Mouse (Mus musculus) NIH3T3 (cell line): Measurements from ENCODE around the gene Cyp4a10.
"Not testable (repeated sequence)": the region's sequence is repeated elsewhere in the genome, so short reads cannot be mapped to it uniquely, and the experiment has no call there.

Experiments used
- DNase-seq: peaks from one replicate; pipeline ENCODE4 v3.0.0-alpha.2; 2012; ENCODE audit warnings: low read depth

Cyp4a10 gene

DNA sequence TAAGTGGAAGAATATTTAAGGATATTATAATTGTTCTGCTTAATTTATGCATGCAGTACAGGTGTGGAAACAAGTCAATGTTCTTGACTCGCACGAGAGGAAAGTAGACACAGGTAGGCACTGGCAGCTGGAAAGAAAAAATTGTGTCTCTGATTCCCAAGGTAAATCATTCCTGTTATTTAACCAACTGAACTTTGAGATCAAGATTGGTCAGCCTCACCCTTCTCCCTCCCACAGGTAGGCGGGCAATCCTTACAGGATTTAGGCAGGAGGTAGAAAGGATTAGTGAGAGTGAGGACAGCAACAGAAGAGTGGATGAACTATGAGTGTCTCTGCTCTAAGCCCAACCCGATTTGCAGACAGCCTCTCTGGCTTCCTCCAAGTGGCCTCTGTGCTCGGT, at the start of gene Cyp4a10:
TSS of gene Cyp4a10 (plus strand) at position 265 of the 400 bp plus-strand sequence.
- DNase-seq, result not testable (repeated sequence)

DNA sequence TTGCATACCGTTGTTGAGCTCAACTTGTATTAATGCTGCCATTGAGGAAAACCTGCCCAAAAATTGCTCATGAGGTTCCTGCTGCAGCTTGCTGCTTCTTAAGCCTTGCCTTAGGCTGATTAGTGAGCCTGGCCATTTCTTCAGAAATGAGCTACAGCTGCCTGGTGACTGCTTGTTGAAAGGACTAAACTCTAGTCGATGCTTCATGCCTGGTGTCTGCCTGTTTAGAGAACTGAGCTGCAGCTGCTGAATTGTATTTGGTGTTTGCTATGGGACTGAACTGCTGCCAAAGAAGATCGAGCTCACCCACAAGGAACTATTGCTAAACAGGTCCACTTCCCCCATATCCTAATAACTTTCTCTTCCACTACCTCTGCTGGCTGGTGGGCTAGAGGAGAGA, 44.5 kb upstream of the Cyp4a10 start:
- DNase-seq, result not testable (repeated sequence)

- not testable (repeated sequence) for DNase-seq
Observed at GRCm38 (mm10) chr4:115476051-115476450, 42.0 kb upstream of the Cyp4a10 start.

DNA sequence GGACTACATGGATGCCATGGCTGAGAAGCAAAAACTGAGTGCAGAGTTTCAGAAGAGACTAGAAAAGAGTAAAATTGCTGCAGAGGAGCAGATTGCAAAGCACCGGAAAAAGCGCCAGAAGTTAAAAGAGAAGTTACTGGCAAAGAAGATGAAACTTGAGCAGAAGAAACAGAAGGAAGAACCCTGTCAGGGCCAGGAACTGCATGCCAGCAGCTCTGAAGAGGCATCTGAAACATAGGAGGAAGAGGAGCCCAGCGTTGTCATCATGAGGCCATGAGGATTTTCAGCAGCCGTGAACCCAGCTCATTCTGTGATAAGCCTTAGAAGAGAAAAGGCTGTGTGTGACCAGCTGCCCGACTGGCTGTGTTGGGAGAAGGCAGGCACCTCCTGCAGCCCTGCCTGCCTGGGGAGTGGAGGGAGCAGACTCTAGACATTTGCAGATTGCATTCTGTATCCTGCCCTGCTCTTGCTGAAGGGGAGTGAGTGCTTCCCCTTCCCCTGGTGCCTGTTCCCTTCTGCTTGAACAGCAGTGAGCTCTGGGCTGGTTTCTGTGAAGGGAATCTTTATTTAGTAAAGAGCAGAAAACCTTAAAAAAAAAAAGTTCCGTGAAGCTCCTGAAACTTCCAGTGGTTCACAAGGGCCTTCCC, 36.9 kb upstream of the Cyp4a10 start:
- DNase-seq, result no peak

- DNase-seq, result no peak
Observed at GRCm38 (mm10) chr4:115496001-115496400, 22.1 kb upstream of the Cyp4a10 start, which contains the start of gene Cyp4a14. Cyp4a14 (minus strand) TSS chr4:115496142.

DNA sequence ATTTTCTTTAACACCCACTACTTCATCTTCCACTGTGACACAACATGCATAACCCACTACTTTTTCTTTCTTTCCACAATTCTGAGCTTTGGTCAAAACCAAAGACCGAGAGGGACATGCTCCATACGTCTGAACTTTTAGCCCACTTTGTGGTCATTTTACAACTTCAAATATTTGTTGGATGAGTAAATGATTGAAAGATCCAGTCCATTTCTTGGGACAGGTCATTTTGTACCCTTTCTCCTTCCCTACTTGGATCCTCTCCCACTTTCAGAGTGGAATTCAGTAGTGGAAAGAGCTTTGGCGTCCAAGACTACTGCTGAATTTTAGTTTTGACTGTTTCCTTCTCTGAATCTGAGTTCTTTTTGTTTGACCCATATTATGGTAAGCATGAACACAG, 20.6 kb upstream of the Cyp4a10 start:
- DNase-seq, result no peak

DNA sequence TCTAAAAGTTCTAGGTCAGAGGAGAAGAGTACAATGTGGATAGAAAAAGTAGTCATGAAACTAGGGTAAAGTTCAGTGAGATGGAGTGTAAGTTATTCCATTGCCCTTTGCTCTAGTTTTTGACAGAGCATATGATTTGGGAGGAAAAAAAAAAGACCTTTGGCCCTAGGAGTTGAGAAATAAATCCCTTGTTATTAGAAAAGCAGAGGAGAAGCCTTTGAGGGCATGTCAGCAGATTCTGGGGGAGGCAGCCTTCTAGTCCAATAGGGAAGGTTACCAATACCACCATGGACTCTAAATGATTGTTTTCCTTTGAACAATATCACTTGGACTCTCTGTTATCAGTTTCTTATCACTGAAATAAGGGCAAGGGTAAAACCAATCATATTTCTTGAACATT, 4.1 kb upstream of the Cyp4a10 start:
- DNase-seq, result not testable (repeated sequence)

DNA sequence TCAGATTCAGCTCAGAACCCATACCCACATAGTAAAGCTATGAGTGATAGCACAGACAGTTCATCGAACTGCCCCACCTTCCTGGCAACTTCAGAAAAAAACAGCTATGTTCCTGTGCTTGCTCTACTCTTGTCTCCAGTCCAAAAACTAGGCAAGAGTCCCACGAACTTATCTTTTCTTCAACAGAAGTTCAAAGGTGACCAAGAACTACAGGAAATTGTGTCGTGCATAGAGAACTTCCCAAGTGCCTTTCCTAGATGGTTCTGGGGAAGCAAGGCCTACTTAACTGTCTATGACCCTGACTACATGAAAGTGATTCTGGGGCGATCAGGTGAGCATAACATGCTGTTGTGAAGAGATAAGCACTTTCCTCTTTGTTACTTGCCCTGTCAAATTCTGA, 1.4 kb downstream of the Cyp4a10 start:
- DNase-seq, result no peak

- no peak for DNase-seq
Observed at GRCm38 (mm10) chr4:115521766-115522165, 3.7 kb downstream of the Cyp4a10 start.

- no peak for DNase-seq
Observed at GRCm38 (mm10) chr4:115545101-115545500, 27.0 kb downstream of the Cyp4a10 start.

DNA sequence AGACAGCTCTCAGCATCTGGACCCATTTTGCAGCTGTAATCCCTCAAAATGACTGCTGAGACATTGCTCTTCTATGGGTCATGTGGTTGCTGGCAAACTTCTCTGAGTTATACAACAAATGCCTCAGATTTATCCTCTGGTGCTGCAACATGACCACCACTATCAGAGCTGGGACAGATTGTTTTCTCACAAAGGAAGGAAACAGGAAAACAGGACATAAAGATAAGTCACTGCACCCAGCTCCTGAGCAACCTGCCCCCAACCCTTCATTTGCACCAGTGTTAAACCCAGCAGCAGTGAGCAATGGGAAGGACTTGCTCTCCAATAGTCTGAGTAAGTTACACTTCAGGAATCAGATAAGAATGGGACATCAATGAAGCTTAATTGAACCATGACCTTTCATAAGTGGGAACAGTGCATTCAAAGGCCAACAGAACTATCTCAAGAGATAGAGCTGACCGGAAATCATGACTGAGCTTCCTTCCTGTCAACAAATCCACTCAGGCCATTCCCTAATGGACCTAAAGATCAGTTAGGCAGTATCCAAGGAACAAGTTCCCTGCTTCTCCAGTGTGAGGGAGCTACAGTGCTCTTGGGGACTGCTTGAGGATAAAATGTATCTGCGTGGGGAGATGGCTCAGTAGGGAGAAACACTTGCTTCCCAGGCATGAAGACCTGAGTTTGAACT, 28.2 kb downstream of the Cyp4a10 start:
- DNase-seq, result no peak

- DNase-seq, result no peak
Observed at GRCm38 (mm10) chr4:115552726-115553125, 34.7 kb downstream of the Cyp4a10 start.

GRCm38 (mm10) chr4:115555513-115555912, 37.4 kb downstream of the Cyp4a10 start:
- no peak for DNase-seq

- DNase-seq, result no peak
Observed at GRCm38 (mm10) chr4:115557861-115558561, 39.9 kb downstream of the Cyp4a10 start.

DNA sequence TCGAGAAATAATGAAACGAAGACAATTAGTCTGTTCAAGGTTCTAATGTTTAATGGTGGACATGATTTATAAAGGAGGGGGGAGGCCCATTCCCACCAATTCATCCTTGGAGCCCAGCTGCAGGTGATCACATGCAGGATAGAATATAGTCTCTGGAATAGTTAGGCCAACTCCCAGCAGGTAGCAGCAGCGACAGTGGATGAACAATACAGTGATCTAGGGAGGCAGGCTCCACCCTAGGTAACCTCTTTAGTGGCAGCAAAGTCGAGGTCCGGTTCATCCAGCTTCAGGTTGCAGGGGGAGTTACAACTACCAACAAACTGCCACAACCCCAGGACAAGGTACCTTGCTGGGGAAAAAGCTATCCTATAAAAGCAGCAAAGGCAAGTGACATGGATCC, 43.2 kb downstream of the Cyp4a10 start:
- not testable (repeated sequence) for DNase-seq

DNA sequence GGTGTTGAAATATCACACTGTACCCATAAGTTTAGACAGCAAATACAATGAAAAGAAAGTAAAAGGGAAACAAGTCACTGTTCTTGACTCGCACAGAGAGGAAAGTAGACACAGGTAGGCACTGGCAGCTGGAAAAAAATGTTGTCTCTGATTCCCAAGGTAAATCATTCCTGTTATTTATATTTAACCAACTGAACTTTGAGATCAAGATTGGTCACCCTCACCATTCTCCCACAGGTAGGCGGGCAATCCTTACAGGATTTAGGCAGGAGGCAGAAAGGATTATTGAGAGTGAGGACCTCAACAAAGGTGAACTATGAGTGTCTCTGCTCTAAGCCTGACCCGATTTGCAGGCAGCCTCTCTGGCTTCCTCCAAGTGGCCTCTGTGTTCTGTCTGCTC, 45.3 kb downstream of the Cyp4a10 start, which contains the start of gene Cyp4a31:
TSS of gene Cyp4a31 (plus strand) at position 249 of the 400 bp plus-strand sequence.
- no peak for DNase-seq

DNA sequence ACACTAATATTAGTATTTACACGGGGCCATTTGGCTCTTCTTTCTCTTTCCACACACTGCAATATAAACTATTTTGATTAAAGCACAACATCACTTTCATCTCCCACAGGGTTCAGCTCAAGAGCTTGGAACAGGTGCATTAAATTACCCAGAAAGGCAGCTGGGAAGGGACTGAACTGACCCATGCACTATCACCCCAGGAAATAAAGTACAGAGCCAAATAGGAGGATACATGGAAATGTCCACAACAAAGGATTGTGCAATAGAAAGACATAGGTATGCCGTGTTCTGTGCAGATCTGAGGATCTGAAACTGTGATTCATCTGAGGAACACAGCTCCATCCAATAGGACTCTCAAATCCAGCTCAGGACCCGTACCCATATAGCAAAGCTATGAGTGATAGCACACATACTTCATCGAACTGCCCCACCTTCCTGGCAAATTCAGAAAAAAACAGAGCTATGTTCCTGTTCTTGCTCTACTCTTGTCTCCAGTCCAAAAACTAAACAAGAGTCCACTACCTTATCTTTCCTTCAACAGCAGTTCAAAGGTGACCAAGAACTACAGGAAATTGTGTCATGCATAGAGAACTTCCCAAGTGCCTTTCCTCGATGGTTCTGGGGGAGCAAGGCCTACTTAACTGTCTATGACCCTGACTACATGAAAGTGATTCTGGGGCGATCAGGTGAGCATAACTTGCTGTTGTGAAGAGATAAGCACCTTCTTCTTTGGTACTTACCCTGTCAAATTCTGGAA, 46.6 kb downstream of the Cyp4a10 start:
- not testable (repeated sequence) for DNase-seq

DNA sequence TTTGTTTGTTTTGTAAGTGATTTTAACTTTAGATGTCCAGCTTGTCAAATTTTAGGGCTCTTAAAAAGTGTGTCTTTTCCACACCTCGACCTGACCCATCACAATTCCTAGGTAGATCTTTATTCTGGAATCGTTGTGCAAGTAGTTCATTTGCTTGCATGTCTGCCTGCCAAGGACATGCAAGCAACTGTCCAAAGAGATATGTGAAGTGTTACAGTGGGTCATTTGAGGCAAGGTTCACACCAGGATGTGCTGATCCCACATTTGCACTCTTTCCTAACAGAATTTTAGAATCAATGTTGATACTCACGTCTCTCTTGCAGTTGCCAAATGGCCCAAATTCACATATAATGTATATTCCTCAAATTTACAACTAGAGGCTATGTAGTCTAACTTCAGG, 57.2 kb downstream of the Cyp4a10 start:
- DNase-seq, result no peak

DNA sequence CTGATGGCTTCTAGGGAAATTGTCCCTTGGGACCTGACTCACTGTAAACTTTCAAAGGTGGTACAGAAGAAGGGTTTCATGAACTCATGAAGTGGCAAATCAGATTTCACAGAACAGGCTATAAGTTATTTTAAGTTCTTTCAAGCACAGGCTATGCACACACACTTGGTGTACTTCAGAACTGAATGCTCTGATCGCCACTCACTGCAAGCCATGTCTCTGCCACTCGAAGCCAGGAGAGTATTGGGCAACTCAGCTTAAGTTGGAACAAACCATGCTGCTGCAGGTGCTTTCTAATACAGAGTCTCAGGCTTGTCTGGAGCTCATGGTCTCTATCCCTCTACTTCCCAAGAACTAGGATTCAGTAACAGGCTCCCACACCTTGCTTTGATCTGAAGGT, 57.7 kb downstream of the Cyp4a10 start:
- DNase-seq, result no peak

DNA sequence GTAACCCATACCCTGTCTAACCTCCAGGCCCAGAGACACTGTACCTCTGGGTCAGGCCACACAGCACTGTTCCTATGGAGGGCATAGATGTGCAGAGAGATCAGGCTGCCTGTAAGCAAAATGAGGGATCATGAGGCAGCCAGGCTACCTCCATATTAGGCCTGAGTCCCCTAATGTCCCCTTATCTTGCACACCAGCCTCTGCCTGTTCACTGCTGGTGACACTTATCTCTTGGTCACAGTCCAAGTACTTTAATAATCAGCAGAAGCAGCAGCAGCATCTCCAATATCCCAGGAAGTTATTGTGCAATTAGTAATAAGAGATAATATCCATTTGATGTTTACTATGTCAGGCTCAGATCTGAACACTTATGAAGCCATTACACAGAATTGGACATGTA, 65.0 kb downstream of the Cyp4a10 start:
- DNase-seq, result no peak
